Mouse (Mus musculus) heart, adult 11 months (tissue): ENCODE measurements around the gene Cdh23.

Experiments used
- DNase-seq: peaks from one replicate; pipeline ENCODE4 v3.0.0; 2022

Cdh23 gene

DNA sequence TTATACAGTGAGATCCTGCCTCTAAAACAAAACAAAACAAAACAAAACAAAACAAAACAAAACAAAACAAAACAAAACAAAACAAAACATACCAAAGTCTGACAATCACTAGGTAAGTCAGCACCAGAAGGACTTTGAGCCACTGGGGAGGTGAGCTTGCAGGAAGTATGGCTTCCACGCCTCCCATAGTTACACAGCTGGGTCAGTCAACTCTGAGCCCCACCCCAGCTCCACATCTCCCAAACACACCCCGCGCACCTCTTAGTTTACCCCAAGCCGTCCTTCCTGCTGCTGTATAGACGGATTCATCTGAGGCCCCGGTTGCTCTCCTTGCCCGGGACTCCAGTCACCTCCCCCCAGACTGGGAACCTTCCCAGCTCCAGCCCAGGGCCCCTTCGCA, 241.1 kb downstream of the Cdh23 start:
- DNase-seq: no peak

DNA sequence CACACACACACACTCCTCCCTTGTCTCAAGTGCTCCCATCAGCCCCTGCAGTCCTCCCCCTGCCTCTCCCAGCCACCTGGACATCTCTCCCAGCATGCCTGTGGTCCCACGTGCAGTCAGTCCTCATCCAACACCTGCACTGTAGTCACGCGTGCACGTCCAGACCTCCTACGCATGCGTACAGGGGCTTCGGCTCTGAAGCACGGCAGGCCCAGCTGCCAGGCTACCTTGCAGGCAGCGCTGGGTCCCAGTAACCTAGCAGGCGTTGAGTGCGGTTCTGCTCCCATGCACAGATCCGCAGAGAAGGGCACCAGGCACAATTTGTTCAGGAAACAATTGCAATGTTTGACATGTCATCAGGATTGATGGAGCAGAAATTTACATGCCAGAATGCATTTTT, 249.1 kb downstream of the Cdh23 start:
- no peak for DNase-seq

DNA sequence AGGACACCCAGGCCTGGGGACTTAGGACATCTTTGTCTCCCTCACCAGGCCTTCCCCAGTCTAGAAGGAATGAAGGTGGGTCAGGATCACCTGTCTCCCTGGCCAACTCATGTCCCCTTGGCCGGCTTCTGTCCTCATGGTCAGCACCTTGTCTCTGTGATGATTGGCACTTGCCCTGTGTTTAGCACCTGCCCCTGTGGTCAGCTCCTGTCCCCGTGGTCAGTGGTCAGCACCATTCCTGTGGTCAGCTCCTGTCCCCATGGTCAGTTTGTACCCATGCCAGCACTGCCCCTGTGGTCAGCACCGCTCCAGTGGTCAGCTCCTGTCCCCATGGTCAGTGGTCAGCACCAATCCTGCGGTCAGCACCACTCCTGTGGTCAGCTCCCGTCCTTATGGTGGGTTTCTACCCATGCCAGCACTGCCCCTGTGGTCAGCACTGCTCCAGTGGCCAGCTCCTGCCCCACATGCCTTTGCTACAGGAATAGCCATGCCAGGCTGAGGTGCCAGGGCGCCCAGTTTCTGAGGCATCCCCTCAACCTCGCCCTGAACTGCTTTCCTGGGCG, 251.2 kb downstream of the Cdh23 start:
- DNase-seq: no peak

GRCm38 (mm10) chr10:60443078-60443477, 253.2 kb downstream of the Cdh23 start:
- no peak for DNase-seq

- DNase-seq: no peak
Measured at GRCm38 (mm10) chr10:60442321-60442720, 254.0 kb downstream of the Cdh23 start.

GRCm38 (mm10) chr10:60432679-60433078, 263.6 kb downstream of the Cdh23 start:
- DNase-seq: no peak

DNA sequence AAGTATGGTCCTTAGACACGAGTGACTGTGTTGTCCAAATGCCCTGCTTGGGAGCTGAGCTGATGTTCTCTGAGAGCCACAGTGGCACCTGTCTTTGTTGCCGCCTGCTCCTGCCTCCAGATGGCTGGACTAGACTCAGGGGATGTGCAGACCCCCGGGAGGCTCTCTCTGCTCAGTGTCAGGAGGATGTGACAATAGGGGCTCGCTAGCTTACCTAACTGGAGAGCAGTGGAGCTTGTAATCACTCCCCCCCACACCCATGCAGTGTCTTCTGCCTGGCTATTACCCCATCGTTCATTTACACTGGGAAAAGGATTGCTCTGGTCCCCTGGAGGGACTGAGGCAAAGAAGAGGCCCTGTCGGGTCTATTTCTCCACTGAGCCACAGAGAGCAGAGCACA, 265.7 kb downstream of the Cdh23 start:
- DNase-seq: no peak

DNA sequence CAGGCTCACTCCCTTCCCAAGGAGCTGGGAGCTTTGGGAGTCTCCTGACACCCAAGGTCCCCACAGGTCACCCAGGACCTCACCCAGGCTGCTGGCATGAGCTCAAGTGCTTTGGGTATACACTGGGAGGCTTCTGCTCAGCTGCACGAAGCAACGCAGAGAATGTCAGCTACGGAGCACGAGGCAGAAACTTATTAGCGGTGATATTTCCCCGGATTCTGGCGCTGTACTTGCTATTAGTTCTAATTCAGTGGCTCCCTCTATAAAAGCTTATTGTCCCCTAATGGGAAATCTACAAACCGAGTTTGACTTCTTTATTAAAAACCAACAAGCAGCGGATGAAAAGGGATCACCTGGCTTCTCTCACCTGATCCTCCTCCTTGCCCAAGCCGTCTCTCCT, 266.3 kb downstream of the Cdh23 start:
- DNase-seq: no peak

- DNase-seq: no peak
Measured at GRCm38 (mm10) chr10:60422756-60423155, 273.5 kb downstream of the Cdh23 start.

- DNase-seq: no peak
Measured at GRCm38 (mm10) chr10:60419624-60420023, 276.7 kb downstream of the Cdh23 start.

DNA sequence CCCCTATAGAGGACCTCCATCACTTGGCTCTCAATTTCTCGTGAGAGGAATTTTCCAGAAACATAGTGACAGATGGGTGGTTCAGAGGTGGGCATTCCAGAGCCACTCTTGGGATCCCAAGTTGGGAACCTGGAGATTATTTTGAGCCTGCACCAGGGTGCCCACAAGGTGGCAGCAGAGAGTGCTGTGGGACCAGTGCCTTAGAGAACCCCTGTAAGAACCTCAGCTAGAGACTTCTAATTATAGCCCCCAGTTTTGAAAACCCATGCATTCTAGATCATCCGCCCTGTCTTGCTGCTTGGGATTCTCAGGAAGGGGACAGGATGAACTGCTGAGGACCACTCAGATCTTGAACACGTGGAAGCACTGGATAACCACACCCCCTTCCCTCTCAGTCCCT, 278.2 kb downstream of the Cdh23 start:
- DNase-seq: no peak

- no peak for DNase-seq
Measured at GRCm38 (mm10) chr10:60417041-60417440, 279.2 kb downstream of the Cdh23 start.

GRCm38 (mm10) chr10:60413756-60414155, 282.5 kb downstream of the Cdh23 start:
- no peak for DNase-seq

- DNase-seq: no peak
Measured at GRCm38 (mm10) chr10:60411794-60412193, 284.5 kb downstream of the Cdh23 start.

GRCm38 (mm10) chr10:60407831-60408230, 288.5 kb downstream of the Cdh23 start:
- peak; percentile 92 for DNase-seq

DNA sequence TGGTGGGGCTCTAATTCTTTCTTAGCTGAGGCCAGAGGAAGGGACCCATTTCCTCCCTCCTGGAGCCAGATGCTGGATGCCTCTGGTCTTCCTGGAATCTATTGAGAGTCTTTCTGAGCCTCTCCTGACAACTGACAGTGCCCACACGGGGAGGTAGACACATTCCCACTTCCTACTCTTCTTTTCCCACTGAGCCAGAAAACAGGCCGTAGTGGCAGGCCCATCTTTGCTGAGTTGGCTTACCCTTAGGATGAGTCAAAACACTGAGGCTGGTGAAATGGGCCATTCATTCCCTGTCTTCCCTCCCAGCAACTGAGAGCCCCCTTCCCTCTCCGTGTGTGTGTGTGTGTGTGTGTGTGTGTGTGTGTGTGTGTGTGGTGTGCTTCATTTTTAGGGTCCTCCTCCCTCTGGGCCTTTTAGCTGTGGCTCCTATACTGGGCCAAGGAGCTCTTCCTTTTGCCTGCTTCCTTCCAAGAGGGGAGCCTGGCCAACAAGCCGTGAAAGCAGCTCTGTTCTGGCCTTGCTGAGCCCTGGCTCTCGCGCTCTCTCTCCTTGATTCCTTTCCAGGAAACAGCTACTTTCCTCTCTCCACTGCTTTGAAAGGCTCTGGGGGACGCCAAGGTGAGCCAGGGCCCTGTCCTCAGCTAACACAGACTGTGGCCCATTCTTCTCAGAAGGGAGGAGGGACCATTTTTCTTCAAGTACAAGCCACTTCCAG, 290.7 kb downstream of the Cdh23 start:
- peak; percentile 94 for DNase-seq

DNA sequence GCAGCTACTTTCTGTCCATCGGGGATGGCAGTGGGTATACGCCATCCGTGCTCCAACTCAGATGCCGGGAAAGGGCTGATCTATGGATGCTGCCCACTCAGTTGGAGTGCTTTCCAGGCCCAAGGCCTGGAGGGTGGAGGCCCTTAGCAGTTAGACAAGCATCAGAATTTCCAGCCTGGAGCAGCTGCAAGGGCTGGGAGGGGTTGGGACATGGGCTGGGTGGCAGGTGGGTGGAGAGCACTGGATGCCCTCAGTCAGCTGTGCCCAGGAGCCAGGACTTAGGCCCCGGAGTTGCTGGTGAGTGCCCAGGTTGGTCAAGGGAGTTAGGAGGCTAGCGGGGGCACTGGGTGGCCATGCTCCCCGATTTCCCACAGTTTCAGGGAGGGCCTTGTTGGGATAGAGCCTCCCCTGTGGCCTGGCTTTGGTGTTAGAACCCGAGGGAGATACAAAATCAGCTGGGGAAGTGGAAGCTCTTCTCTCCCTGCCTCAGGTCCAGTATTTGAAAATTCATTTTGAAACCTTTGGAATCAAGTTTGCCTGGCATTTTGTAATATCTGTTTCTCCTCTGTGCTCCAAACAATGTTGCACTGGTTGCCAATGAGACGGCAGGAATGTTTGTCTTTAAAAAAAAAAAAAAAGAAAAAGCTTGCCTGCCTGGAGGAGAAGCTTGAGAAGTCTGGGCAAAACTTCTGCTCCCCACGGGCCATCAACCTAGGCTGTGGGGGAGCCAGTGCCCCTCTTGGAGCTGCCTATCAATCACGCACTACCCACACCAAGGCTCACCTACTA, 295.6 kb downstream of the Cdh23 start:
- DNase-seq: no peak

DNA sequence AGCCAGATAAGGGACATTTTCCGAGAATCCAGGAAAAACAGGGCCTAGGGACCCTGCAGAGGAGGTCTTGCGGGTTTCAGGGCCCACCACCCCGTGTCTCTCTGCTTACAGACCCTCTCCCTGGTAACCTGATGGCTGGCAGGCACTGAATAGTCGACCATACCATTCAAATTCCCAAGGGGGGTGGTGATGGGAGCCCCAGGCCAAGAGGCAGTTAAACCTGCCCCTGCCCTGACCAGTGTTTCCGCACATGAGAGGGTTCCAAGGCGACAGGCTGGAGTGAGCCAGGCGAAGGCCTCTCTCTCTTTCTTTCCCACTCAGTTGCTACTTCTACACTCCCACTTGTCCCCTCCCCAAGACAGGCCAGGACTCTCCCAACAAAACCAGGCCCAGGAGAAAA, 296.8 kb downstream of the Cdh23 start, which contains the start of gene Gm17455:
Gene Gm17455, plus strand, starts transcription at position 278 of the 400 bp plus-strand sequence.
- DNase-seq: no peak

GRCm38 (mm10) chr10:60398051-60398814, 298.1 kb downstream of the Cdh23 start:
- DNase-seq: peak; percentile 94

DNA sequence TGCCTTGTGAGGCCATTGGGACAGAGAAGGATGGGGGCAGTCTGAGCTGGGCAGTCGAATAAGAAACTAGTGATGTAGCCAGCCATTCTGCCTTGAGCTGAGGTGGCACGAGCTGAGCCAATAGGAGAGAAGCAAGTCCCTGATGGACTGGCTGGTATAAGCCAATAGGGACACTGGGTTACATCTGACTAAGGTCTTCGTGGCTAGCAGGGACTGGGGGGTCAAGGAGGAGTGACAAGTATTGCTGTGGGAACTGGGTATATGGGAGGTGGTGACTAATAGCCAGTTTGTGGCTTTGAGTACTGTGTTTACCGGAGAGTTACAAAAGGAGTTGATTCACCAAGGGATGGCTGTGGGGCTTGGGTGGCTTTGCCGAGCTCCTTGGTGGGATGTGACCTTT, 300.7 kb downstream of the Cdh23 start:
- no peak for DNase-seq

- DNase-seq: no peak
Measured at GRCm38 (mm10) chr10:60394936-60395335, 301.4 kb downstream of the Cdh23 start.

- no peak for DNase-seq
Measured at GRCm38 (mm10) chr10:60391661-60392060, 304.6 kb downstream of the Cdh23 start.

DNA sequence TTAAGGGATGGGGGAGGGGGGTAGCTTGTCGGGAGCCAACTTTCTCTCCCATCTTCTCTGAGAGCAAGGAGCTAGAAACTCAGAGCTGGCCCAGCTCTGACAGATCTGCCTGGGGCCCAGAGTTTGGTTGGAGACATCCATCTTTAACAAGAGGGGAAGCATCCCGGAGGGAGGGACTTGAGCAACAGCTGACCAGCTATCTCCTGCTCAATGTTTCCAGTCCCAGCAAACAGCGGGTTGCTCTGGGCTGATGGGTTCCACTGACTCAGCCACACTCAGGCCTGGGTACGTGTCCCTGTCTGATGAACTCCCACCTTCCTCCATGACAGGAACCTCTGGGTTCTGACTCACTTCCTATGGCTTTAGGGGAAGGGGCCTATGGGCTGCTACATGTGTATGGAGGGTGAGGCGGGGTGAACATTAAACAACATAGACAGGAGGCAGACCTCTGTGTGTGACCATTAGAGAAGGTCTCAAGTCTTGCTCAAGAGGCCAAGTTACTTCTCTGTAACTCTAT, 305.3 kb downstream of the Cdh23 start:
- no peak for DNase-seq
